Mouse (Mus musculus) erythroblast, embryonic 14.5 days (primary cell): ENCODE measurements around the gene Olfr1394. TPM values are rescaled to one million over a fixed set of nuclear protein-coding genes. Genes with fewer than 3 reads are reported as not detected.
"Not testable (repeated sequence)": the region's sequence is repeated elsewhere in the genome, so short reads cannot be mapped to it uniquely, and the experiment has no call there.

Experiments used
- H3K27me3 ChIP-seq: 2 replicates; pipeline ENCODE4 v1.6.1; 2012; ENCODE audit warnings: inconsistent platforms; ENCODE audit not compliant: control insufficient read depth
- H3K36me3 ChIP-seq: 2 replicates; pipeline ENCODE4 v1.6.1; 2012; ENCODE audit warnings: mild to moderate bottlenecking, inconsistent platforms; ENCODE audit not compliant: control insufficient read depth
- H3K4me1 ChIP-seq: 2 replicates; pipeline ENCODE4 v1.6.1; 2012; ENCODE audit warnings: inconsistent platforms; ENCODE audit not compliant: control insufficient read depth
- H3K4me3 ChIP-seq: replicated peaks from 2 replicates; pipeline ENCODE3; 2012; ENCODE audit warnings: moderate library complexity, mild to moderate bottlenecking, inconsistent platforms
- H3K9me3 ChIP-seq: 2 replicates; pipeline ENCODE4 v1.6.1; 2012; ENCODE audit warnings: low read length, inconsistent platforms, mixed read lengths; ENCODE audit not compliant: control insufficient read depth
- GATA1 ChIP-seq: IDR thresholded peaks from 2 replicates; pipeline ENCODE4 v1.6.1; 2012; ENCODE audit warnings: low read length, inconsistent platforms, mixed read lengths
- TAL1 ChIP-seq: IDR thresholded peaks from 3 replicates; pipeline ENCODE4 v1.6.1; 2012; ENCODE audit warnings: low read length, inconsistent platforms, mixed read lengths
- polyA plus RNA-seq: library from polyadenylated mRNA; stranded (reverse); fragments of >175 nt; gene quantifications from 2 replicates; pipeline ENCODE4 v1.2.3, GENCODE M21; 2012

Olfr1394 gene
- polyA plus RNA-seq, 1 experiment: not detected

- H3K9me3 ChIP-seq: no peaks in the 10 kb centered on the region
- H3K4me3 ChIP-seq: no peak overlapping the region
These were observed 30.0 kb upstream of the Olfr1394 start for GRCm38 (mm10) chr11:49124169-49124568.

DNA sequence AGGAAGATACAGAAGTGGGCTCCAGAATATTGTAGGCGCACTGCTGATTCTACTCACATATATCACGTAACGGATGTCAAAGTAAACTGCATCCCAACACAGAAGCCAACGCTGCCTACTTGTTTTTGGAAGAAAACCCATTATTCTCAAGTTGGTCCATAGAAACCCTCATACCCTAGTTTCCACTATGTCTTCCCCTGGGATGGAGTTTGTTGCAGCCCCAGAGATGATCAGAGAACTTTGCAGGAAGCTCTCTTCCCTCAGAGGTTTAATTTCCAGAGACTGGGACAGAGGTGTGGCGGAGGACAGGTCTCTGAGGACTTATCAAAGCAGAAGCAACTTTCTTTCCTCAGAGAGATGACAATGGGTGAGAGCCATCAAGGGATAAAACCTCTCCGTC, 12.2 kb upstream of the Olfr1394 start, which contains the start of gene Olfr1395:
Olfr1395 (plus strand) TSS at position 301 of the 400 bp plus-strand sequence.
- H3K9me3 ChIP-seq: no peaks in the 10 kb centered on the region
- no peak for TF ChIP-seq TAL1
- no peak for TF ChIP-seq GATA1
- H3K36me3 ChIP-seq: no peaks in the 10 kb centered on the region
- no peaks in the 10 kb centered on the region for H3K27me3 ChIP-seq
- H3K4me1 ChIP-seq: no peaks in the 10 kb centered on the region
- no peak within 1 kb of the TSS for H3K4me3 ChIP-seq

More at GRCm38 (mm10) chr11:49124169-49124568, 30.0 kb upstream of the Olfr1394 start:
- H3K27me3 ChIP-seq: no peaks in the 10 kb centered on the region
- H3K36me3 ChIP-seq: no peaks in the 10 kb centered on the region
- H3K4me1 ChIP-seq: peaks cover 16% of the 10 kb centered on the region
- no peak for TF ChIP-seq GATA1
- no peak for TF ChIP-seq TAL1

DNA sequence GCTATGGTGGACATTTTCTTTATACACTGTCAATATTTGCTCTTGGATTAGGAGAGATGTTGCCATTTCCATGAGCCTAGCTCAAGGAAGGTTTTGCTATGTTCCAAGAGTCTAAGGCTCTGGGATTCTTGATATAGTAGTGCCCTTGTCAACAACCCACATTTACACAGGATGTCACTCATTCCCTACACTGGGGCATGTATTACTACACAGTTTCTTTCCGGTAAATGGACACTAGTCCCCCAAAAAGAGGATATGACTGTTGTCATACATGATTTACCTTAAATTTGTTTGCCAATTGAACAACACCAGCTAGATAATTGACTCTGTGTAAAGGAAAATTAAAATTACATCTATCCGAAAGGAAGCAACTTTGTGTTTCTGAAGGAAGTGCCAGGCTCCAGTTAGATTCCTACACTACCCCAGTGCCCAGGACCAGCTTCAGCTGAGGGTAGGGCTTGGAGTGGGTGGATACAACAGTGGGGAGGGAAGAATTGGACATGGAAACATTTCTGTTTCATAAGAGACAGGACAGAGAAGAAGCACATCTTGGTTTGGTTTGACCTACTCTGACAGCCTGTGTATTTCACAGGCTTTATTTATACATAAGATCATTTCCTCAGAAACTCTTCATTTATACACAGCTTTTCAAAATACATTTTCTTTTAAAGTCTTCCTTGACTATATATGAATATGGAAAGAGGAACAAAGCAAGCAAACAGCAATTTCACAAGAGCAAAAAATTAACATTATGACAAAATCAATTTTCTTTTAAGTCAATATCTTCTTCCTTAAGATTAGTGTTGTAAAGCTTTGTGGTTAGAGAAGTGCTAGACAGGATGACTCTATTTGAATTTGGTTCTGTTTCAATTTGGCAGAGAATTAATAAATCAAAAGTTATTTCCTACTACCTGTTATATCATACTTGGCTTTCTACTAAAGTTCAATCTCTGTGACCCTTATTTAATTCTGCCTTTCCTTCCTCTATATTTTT, 2.9 kb downstream of the Olfr1394 start:
- Histone ChIP-seq H3K27me3 (no peaks in the 10 kb centered on the region), H3K9me3 (no peaks in the 10 kb centered on the region), H3K4me3 (no peak overlapping the region), H3K4me1 (no peaks in the 10 kb centered on the region), H3K36me3 (no peaks in the 10 kb centered on the region)
- TF ChIP-seq GATA1 (no peak), TAL1 (no peak)

DNA sequence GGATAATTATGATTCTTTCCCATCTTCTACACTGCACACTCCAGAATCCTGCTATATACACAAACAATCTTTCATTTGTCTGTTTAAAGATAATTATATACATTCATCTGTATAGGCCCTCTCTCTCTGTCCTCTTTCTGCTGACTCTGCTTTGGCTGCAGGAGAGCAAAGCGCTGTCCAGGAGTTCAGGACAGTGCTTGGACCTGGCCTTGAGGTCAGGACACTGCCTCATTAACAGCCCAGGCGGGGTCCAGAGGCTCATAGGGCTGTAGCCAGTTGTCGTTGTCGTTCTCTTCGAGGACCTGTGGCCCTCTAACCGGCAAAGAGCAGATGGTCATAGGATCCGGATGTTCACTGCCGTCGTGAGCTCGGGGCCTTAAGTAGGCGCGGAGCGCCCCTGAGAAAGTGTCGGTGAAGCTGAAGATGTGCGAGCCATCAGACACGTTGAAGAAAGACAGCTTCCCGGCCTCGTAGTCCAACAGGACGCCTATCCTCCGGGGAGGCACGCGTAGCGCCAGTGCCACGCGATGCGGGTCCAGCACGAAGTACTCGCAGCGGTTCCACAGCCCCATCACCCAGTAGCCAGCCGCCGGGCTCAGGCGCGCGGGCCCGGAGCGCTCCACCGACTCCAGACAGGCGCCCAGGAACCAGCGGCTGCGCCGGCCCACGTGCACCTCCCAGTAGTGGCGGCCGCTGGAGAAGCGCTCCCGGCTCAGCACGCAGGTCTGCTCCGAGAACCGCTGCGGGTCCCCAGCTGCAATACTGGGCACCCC, 14.8 kb downstream of the Olfr1394 start:
- H3K4me3 ChIP-seq: no peak overlapping the region
- peaks cover 5% of the 10 kb centered on the region for H3K9me3 ChIP-seq
- H3K4me1 ChIP-seq: no peaks in the 10 kb centered on the region
- TF ChIP-seq GATA1 (no peak), TAL1 (no peak)
- peaks cover 20% of the 10 kb centered on the region for H3K27me3 ChIP-seq
- H3K36me3 ChIP-seq: no peaks in the 10 kb centered on the region

DNA sequence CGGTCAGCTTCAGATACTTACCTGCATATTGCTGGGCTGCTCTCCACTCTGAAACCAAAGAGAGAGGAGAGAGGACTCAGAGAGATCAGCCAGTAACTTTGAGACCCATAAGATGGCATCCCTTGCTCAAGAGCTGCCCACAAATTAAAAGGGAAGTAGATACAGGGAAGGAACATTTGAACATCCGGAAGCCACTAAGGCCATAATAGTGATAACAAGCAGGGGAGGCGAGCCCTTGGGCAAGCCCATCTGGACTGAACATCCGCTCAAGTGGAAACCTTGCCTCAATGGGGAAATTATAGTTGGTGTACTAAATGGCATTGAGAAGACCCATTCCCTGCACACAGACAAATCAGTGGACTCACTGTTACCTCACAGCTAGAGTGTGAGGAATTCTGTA, 16.4 kb downstream of the Olfr1394 start:
- TF ChIP-seq TAL1 (no peak), GATA1 (no peak)
- Histone ChIP-seq H3K9me3 (peaks cover 5% of the 10 kb centered on the region), H3K4me3 (no peak overlapping the region), H3K27me3 (peaks cover 23% of the 10 kb centered on the region), H3K36me3 (no peaks in the 10 kb centered on the region), H3K4me1 (peaks cover under 1% of the 10 kb centered on the region; the same call in 1 of the 2 replicates)

DNA sequence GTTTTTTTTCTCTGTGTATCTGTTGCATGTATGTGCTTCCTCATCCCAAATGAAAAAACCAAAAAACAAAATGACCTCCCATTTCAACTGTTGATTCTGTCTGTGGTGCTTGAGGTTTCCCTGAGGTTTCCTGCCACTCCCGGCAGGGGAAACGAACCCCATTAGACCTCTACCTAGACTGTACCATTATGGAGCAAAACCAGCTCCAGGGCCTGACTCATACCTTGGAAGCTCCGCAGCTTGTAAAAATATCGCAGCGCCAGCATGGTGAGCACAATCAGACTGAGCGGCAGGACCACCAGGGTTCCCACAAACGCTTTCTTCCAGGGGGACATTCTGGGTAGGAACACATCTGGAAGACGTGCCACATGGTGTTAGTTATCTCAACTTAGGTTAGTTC, 21.2 kb downstream of the Olfr1394 start:
- no peak overlapping the region for H3K4me3 ChIP-seq
- H3K9me3 ChIP-seq: no peaks in the 10 kb centered on the region
- H3K4me1 ChIP-seq: peaks cover 2% of the 10 kb centered on the region; the same call in 1 of the 2 replicates
- TF ChIP-seq GATA1 (no peak), TAL1 (no peak)
- H3K36me3 ChIP-seq: no peaks in the 10 kb centered on the region
- H3K27me3 ChIP-seq: peaks cover 8% of the 10 kb centered on the region

GRCm38 (mm10) chr11:49176047-49176779, 22.0 kb downstream of the Olfr1394 start:
- H3K4me1 ChIP-seq, H3K4me3 ChIP-seq, H3K27me3 ChIP-seq, H3K9me3 ChIP-seq, H3K36me3 ChIP-seq: not testable (repeated sequence)

DNA sequence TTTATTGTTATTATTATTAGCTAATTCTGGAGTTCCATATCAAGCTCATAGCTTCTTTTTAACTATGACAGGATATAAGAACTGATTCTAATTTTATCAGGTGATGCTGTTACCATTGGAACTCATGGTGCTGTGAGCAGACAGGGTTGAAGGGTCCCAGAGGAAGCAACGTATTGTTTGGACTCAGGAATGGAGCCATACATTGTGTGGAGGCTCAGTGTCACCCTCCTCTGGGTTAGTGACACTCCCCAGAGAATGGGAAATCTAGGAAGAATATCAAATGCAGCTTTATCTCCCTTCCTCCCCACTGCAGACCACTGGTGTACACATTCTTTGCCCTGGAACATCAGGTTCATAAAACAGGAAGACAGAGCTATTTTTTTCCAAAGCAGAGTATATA, 29.0 kb downstream of the Olfr1394 start:
- H3K4me3 ChIP-seq: no peak overlapping the region
- no peaks in the 10 kb centered on the region for H3K4me1 ChIP-seq
- no peak for TF ChIP-seq TAL1
- peaks cover 5% of the 10 kb centered on the region; the same call in 1 of the 2 replicates for H3K27me3 ChIP-seq
- H3K9me3 ChIP-seq: no peaks in the 10 kb centered on the region
- H3K36me3 ChIP-seq: no peaks in the 10 kb centered on the region

DNA sequence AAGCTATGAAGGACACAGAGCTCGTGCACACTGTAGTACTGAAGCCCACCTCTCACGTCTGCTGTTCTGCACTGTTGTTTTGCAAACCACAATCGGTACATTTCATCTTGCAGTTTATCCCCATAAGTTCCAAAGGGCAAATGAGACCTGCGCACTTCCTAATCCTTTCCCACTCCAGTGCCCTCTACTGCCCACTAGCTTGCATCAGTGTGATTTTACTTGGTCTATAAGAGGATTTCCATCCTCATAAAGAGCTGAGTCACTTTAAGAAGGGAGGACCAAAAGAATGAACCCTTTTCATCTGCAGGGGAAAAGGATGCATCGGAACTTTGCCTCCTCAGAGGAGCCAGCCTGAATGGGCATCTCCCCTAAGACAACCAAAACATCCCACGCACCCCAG, 32.3 kb downstream of the Olfr1394 start:
- Histone ChIP-seq H3K9me3 (no peaks in the 10 kb centered on the region), H3K4me1 (no peaks in the 10 kb centered on the region), H3K27me3 (peaks cover 5% of the 10 kb centered on the region; the same call in 1 of the 2 replicates), H3K4me3 (no peak overlapping the region), H3K36me3 (no peaks in the 10 kb centered on the region)
- TF ChIP-seq TAL1 (no peak), GATA1 (no peak)
